Mouse (Mus musculus): ENCODE measurements around the gene Gpc6.
A peak's percentile ranks its signal among the peaks of the same experiment; 100 is the strongest.

The Gpc6 gene

GRCm38 (mm10) chr14:117956051-117956450, 1030.9 kb downstream of the Gpc6 start:
- no peak for DNase-seq

GRCm38 (mm10) chr14:117958389-117958788, 1033.3 kb downstream of the Gpc6 start:
- peak; percentile 76 for DNase-seq

GRCm38 (mm10) chr14:117961267-117961666, 1036.2 kb downstream of the Gpc6 start:
- DNase-seq: no peak

- DNase-seq: no peak
Observed at GRCm38 (mm10) chr14:117961844-117962243, 1036.7 kb downstream of the Gpc6 start.

- no peak for DNase-seq
Observed at GRCm38 (mm10) chr14:117962453-117962852, 1037.3 kb downstream of the Gpc6 start.

- no peak for DNase-seq
Observed at GRCm38 (mm10) chr14:117972576-117972975, 1047.5 kb downstream of the Gpc6 start.

- DNase-seq: peak; percentile 73
Observed at GRCm38 (mm10) chr14:117981532-117981931, 1056.4 kb downstream of the Gpc6 start.

- no peak for DNase-seq
Observed at GRCm38 (mm10) chr14:117988444-117988843, 1063.3 kb downstream of the Gpc6 start.

GRCm38 (mm10) chr14:117990203-117990602, 1065.1 kb downstream of the Gpc6 start:
- DNase-seq: no peak

- no peak for DNase-seq
Observed at GRCm38 (mm10) chr14:117992600-117993256, 1067.6 kb downstream of the Gpc6 start.

- DNase-seq: no peak
Observed at GRCm38 (mm10) chr14:117993845-117994244, 1068.7 kb downstream of the Gpc6 start.

GRCm38 (mm10) chr14:118004434-118004833, 1079.3 kb downstream of the Gpc6 start:
- no peak for DNase-seq

- DNase-seq: peak; percentile 25
Observed at GRCm38 (mm10) chr14:118005697-118006096, 1080.6 kb downstream of the Gpc6 start.

GRCm38 (mm10) chr14:118009541-118009940, 1084.4 kb downstream of the Gpc6 start:
- DNase-seq: no peak

- no peak for DNase-seq
Observed at GRCm38 (mm10) chr14:118013237-118013636, 1088.1 kb downstream of the Gpc6 start.

- DNase-seq: no peak
Observed at GRCm38 (mm10) chr14:118019314-118019713, 1094.2 kb downstream of the Gpc6 start.

GRCm38 (mm10) chr14:118021867-118022543, 1096.9 kb downstream of the Gpc6 start:
- no peak for DNase-seq
